Mouse (Mus musculus) limb, embryonic 14.5 days (tissue): Measurements from ENCODE around the gene Top3b. TPM values are rescaled to one million over a fixed set of nuclear protein-coding genes. Genes with fewer than 3 reads are reported as not detected.

ENCODE experiments used
- ATAC-seq: fragments of 200-750 bp; cut with Nextera tagmentation; 2 replicates; pipeline ENCODE4 v1.8.0; 2017; ENCODE audit warnings: low read depth, moderate number of reproducible peaks, moderate TSS enrichment; ENCODE audit not compliant: low FRiP score
- DNase-seq: peaks from one replicate; pipeline ENCODE4 v3.0.0-alpha.2; 2015; ENCODE audit warnings: low spot score
- H3K27ac ChIP-seq: fragments of 300-500 bp; sonication (generic); replicated peaks from 2 replicates; pipeline ENCODE4 v1.5.1; 2014; ENCODE audit warnings: low read depth, mild to moderate bottlenecking, low read length, moderate library complexity, mixed read lengths
- H3K27me3 ChIP-seq: fragments of 300-500 bp; sonication (generic); 2 replicates; pipeline ENCODE4 v1.6.1; 2014; ENCODE audit warnings: low read length, mixed read lengths; ENCODE audit not compliant: control insufficient read depth, insufficient read depth
- H3K36me3 ChIP-seq: fragments of 300-500 bp; sonication (generic); 2 replicates; pipeline ENCODE4 v1.6.1; 2014; ENCODE audit warnings: mild to moderate bottlenecking, low read length, moderate library complexity, mixed read lengths; ENCODE audit not compliant: control insufficient read depth, insufficient read depth
- H3K4me1 ChIP-seq: fragments of 300-500 bp; sonication (generic); 2 replicates; pipeline ENCODE4 v1.6.1; 2014; ENCODE audit warnings: antibody characterized with exemption, low read length, mixed read lengths; ENCODE audit not compliant: control insufficient read depth, insufficient read depth
- H3K4me2 ChIP-seq: fragments of 300-500 bp; sonication (generic); replicated peaks from 2 replicates; pipeline ENCODE4 v1.6.1; 2014; ENCODE audit warnings: low read depth, mild to moderate bottlenecking, low read length, moderate library complexity; ENCODE audit not compliant: severe bottlenecking
- H3K4me3 ChIP-seq: fragments of 300-500 bp; sonication (generic); replicated peaks from 2 replicates; pipeline ENCODE4 v1.5.1; 2014; ENCODE audit warnings: low read length
- H3K9ac ChIP-seq: fragments of 300-500 bp; sonication (generic); 2 replicates; pipeline ENCODE4 v1.6.1; 2014; ENCODE audit warnings: mild to moderate bottlenecking, low read depth, low read length, moderate library complexity; ENCODE audit not compliant: severe bottlenecking
- H3K9me3 ChIP-seq: fragments of 300-500 bp; sonication (generic); 2 replicates; pipeline ENCODE4 v1.6.1; 2016; ENCODE audit warnings: low read length; ENCODE audit not compliant: control insufficient read depth
- POLR2A ChIP-seq: fragments of 200-500 bp; IDR thresholded peaks from 2 replicates; pipeline ENCODE4 v1.8.0; 2012; ENCODE audit warnings: inconsistent platforms, mild to moderate bottlenecking, moderate library complexity, borderline replicate concordance; ENCODE audit not compliant: insufficient read depth, insufficient read length; ENCODE audit errors: extremely low read depth
- WGBS: fragments of 180-500 bp; shearing (Covaris S2); extraction: QIAGEN DNeasy Blood & Tissue Kit; methylation state at CpG from one replicate; pipeline ENCODE4 v1.1.7; 2014; 5-methylcytosine and 5-hydroxymethylcytosine counted together
- polyA plus RNA-seq, 2 experiments: library from polyadenylated mRNA; depleted of rRNA in 1 of 2; stranded (reverse) in 1 of 2; unstranded in 1 of 2; fragments of >200 nt; fragmentation: Nextera tagmentation in 1 of 2; extraction: Ambion mirVana in 1 of 2; gene quantifications; 2 replicates each; pipeline versions ENCODE4 v1.2.1 to v1.2.3; 2012 to 2014

Gene Top3b
- 120 and 136 TPM in 2 replicates for polyA plus RNA-seq (2012; rRNA removed)
- 71.5 and 86.8 TPM in 2 replicates for polyA plus RNA-seq (2014; fragmentation: Nextera tagmentation; extraction: Ambion mirVana)

- peak; percentile 73; the same call in 1 of the 2 replicates for TF ChIP-seq POLR2A
- H3K36me3 ChIP-seq = peaks cover 10% of the 10 kb centered on the region; the same call in 1 of the 2 replicates
- peak within 1 kb of the TSS; percentile 89 for H3K9ac ChIP-seq
- peak within 1 kb of the TSS; percentile 72 for H3K4me3 ChIP-seq
- DNase-seq = peak; percentile 93
- H3K27me3 ChIP-seq = no peaks in the 10 kb centered on the region
- peak within 1 kb of the TSS; percentile 55 for H3K4me2 ChIP-seq
- H3K4me1 ChIP-seq = peaks cover 5% of the 10 kb centered on the region; the same call in 1 of the 2 replicates
- no peaks in the 10 kb centered on the region for H3K9me3 ChIP-seq
- WGBS = under 1% methylated on average over 45 of the region's 49 CpGs
- ATAC-seq = peak; percentile 95
- peak within 1 kb of the TSS; percentile 95 for H3K27ac ChIP-seq
Observed at GRCm38 (mm10) chr16:16870617-16871331, at the start of gene Top3b, which contains the start of gene Vpreb1. Top3b (plus strand) TSS chr16:16870736. Vpreb1 (minus strand) TSS chr16:16870843.

DNA sequence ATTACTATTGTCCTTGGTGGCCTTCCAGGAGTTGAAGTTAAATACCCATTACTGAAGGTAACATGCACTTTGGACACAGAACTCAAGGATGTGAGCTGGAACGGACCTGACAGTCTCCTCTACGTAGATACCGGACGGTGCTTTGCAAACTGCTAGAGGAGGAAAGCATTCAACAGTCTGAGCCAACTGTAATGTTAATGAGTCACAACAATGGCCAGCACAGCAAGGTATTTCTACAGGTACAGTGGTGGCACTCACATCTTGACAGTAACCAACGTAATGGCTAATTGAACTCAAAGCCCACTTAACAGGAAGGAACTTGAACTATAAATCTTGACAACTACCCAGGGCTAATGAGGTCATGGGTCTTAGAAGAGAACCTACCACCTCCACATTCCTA lies 45.1 kb upstream of the Top3b start:
- no peak overlapping the region for H3K27ac ChIP-seq
- H3K9me3 ChIP-seq = no peaks in the 10 kb centered on the region
- H3K36me3 ChIP-seq = no peaks in the 10 kb centered on the region
- H3K27me3 ChIP-seq = no peaks in the 10 kb centered on the region
- no peak for ATAC-seq
- DNase-seq = no peak
- TF ChIP-seq POLR2A = no peak
- no peak overlapping the region for H3K4me2 ChIP-seq
- no peak overlapping the region for H3K4me3 ChIP-seq
- H3K9ac ChIP-seq = no peak overlapping the region
- peaks cover 6% of the 10 kb centered on the region; the same call in 1 of the 2 replicates for H3K4me1 ChIP-seq
- 49% methylated on average over 5 of the region's 5 CpGs for WGBS

- H3K4me1 ChIP-seq = peaks cover 6% of the 10 kb centered on the region; the same call in 1 of the 2 replicates
- ATAC-seq (no peak), DNase-seq (no peak)
- no peaks in the 10 kb centered on the region for H3K27me3 ChIP-seq
- no peaks in the 10 kb centered on the region for H3K9me3 ChIP-seq
- no peak overlapping the region for H3K4me2 ChIP-seq
- no peak for TF ChIP-seq POLR2A
- no peak overlapping the region for H3K27ac ChIP-seq
- no peak overlapping the region for H3K9ac ChIP-seq
- WGBS = 86% methylated on average over 2 of the region's 2 CpGs
- H3K4me3 ChIP-seq = no peak overlapping the region
- no peaks in the 10 kb centered on the region for H3K36me3 ChIP-seq
Observed at GRCm38 (mm10) chr16:16826223-16826622, 44.3 kb upstream of the Top3b start.

DNA sequence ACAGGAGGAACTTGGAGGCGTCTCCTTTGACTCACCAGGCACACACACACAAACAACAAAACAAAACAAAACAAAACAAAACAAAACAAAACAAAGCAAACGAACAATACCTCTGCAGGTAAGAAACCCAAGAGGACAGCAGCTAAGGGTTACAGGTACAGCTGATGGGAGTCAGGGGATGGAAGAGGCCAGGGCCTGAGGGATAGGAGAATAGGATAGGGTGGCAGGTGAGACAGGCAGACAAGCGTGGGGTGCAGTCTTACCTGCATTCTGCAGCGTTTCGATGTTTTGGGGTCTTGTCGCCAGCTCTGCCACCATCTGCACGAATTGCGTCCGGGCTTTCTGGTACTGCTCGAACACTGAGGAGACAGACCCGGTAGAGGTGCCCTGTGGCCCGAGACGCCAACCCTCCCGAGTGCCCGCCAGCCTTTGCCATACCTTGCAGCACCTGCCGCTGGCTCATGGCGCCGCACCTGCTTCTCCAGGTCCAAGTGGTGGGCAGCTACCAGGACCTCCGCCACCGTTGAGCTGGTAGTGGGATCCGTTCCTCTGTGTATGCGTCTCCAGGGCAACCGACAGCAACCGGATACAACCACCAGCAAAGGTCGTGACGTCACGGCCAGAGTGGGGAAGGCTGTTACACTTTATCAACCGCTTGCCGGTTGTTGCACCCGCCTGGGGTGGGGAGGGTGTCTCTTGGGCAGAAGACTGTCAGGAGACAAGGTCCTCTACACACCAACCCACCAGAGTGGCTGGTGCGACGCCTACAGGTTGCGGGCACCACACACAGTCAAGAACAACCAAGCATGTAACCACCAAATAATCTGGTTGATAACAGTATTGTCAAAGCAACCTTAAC lies 41.5 kb upstream of the Top3b start, which contains the start of gene Spag6l:
Gene Spag6l, minus strand, starts transcription at position 700 of the 859 bp plus-strand sequence.
- H3K9ac ChIP-seq = peak within 1 kb of the TSS; percentile 32; the same call in 1 of the 2 replicates
- H3K27ac ChIP-seq = no peak within 1 kb of the TSS
- peak within 1 kb of the TSS; percentile 70 for H3K4me2 ChIP-seq
- WGBS = 6% methylated on average over 29 of the region's 33 CpGs
- peak; percentile 67; the same call in 1 of the 2 replicates for ATAC-seq
- no peak for TF ChIP-seq POLR2A
- no peaks in the 10 kb centered on the region for H3K9me3 ChIP-seq
- H3K27me3 ChIP-seq = no peaks in the 10 kb centered on the region
- H3K4me3 ChIP-seq = peak within 1 kb of the TSS; percentile 32
- no peaks in the 10 kb centered on the region for H3K36me3 ChIP-seq
- peaks cover 6% of the 10 kb centered on the region; the same call in 1 of the 2 replicates for H3K4me1 ChIP-seq
- DNase-seq = peak; percentile 45

DNA sequence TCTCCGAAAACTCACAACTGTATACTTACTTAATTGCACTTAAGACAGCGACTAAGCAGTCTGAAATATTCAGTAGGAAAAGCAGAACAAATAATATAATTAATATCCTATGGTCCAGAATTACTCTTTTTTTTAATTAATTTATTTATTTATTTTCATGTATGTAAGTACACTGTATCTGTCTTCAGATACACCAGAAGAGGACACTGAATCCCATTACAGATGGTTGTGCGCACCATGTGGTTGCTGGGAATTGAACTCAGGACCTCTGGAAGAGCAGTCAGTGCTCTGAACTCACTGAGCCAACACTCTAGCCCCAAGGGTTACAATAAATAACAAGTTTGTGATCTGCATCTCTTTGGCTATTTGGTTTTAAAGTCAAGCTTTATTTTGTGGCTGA lies 40.9 kb upstream of the Top3b start:
- peaks cover 6% of the 10 kb centered on the region; the same call in 1 of the 2 replicates for H3K4me1 ChIP-seq
- H3K27me3 ChIP-seq = no peaks in the 10 kb centered on the region
- H3K9ac ChIP-seq = no peak overlapping the region
- WGBS = 82% methylated on average over 3 of the region's 3 CpGs
- no peak for ATAC-seq
- no peak overlapping the region for H3K4me3 ChIP-seq
- no peak for TF ChIP-seq POLR2A
- no peak overlapping the region for H3K27ac ChIP-seq
- H3K4me2 ChIP-seq = no peak overlapping the region
- H3K36me3 ChIP-seq = no peaks in the 10 kb centered on the region
- no peaks in the 10 kb centered on the region for H3K9me3 ChIP-seq
- no peak for DNase-seq
